Mouse (Mus musculus) hindlimb bud, embryonic 11.5 days (tissue): ENCODE measurements around the gene Hist2h2be.
"Not testable (repeated sequence)": the region's sequence is repeated elsewhere in the genome, so short reads cannot be mapped to it uniquely, and the experiment has no call there.

ENCODE experiments used
- DNase-seq: peaks from one replicate; pipeline ENCODE4 v3.0.0-alpha.2; 2012; ENCODE audit warnings: low read depth, low spot score; ENCODE audit errors: extremely low spot score

Hist2h2be gene

GRCm38 (mm10) chr3:96237904-96238511 is 17.1 kb downstream of the Hist2h2be start:
- DNase-seq = no peak

DNA sequence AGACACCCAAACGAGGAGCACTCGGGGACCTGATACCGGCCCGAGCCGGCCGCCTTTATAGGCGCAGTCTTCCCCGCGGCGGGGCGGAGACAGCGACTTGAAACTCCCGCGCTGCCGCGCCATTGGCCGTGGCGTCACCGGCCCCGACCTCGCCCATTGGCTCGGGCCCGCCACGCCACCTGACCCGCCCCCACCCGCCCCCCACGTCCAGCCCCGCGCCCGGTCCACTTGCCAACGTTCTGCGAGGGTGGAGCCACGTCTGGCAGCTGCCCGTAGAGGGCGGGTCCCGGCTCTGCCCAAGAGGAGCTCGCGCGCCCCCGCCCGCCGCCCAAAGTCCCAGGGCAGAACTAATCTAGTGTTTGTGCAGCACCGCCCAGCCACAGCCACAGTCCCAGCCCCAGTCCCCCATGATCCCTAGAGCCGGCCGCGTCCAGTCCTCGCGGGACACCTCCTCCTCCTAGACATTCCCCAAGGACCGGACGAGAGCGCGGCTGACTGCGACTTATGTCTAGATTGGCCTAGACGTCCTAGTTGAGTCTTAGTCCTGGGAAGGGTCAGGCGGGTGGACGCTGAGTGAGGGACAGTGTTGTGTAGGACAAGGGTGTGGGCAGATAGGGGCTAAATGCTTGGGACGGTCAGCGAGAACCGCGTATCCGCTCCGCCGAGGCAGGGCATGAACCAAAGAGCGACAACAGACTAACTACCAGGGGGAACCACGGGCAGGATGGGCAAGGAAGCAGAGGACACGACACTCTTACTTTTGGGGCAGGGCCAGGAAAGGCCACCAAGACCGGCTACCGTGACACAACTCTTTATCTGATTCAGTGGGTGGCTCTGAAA is 18.3 kb downstream of the Hist2h2be start, which contains the start of gene Hist2h3c2:
Hist2h3c2 (minus strand) TSS at position 174 of the 840 bp plus-strand sequence.
- DNase-seq = not testable (repeated sequence)

DNA sequence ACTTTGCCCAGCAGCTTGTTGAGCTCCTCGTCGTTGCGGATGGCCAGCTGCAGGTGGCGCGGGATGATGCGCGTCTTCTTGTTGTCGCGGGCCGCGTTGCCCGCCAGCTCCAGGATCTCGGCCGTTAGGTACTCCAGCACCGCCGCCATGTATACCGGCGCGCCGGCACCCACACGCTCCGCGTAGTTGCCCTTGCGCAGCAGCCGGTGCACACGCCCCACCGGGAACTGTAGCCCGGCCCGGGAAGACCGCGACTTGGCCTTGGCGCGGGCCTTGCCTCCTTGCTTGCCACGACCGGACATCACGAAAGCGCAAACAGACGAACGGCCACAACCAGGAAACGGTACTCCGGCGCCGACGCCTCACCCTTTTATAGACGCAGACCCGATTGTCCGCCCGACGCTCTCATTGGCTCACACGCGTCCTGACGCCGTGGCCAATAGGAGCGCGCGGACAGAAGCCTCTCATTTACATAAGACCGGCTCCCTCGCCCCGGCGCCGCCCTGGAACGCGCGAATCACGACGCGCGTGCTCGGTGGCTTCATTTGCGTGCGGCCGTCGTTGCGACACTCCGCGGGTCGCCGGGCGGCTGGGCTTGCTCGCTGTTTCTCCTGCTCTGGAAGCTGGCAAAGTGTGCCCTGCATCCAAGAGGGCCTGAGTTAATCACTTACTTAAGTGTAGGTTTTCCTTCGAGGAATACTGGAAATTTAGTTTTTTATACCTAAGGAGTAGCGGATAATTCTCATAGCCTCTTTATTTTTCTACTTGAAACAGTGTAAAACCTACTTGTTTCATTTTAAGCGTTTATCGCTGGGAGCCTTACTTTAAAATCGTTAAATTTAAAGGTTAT is 19.3 kb downstream of the Hist2h2be start, which contains the start of gene Hist2h2aa2:
Hist2h2aa2 (minus strand) TSS at position 328 of the 850 bp plus-strand sequence.
- not testable (repeated sequence) for DNase-seq

GRCm38 (mm10) chr3:96240799-96241197 is 19.9 kb downstream of the Hist2h2be start:
- DNase-seq = no peak

DNA sequence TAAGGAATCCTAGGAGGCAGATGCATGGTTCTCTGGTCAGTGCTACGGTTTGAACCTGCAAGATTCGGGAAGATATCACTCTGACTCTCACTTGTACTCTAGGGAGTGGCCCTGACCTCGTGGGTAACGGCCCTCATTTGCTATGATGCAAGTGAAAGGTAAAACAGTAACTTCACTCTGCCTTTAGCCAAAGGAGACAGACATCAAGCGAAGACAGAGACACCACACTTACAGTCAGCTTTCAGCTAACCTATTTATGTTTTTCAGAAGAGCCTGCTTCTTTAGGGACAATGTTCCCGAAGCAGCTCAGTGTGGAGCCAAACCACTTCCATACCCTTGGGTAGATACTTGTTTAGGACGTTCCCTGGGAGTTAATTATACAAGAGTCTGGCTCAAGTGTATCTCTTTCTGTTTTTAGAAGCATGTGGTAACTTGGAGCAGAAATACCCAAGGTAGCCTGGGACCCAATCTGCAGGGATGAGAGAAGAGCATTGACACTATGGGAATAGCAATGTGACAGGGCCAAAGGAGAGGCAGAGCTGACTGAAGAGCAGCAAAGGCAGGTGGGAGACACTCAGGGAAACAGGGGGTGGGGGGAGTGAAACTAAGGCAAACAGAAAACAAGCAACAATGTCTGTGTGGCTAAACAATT is 23.1 kb downstream of the Hist2h2be start:
- DNase-seq = no peak

DNA sequence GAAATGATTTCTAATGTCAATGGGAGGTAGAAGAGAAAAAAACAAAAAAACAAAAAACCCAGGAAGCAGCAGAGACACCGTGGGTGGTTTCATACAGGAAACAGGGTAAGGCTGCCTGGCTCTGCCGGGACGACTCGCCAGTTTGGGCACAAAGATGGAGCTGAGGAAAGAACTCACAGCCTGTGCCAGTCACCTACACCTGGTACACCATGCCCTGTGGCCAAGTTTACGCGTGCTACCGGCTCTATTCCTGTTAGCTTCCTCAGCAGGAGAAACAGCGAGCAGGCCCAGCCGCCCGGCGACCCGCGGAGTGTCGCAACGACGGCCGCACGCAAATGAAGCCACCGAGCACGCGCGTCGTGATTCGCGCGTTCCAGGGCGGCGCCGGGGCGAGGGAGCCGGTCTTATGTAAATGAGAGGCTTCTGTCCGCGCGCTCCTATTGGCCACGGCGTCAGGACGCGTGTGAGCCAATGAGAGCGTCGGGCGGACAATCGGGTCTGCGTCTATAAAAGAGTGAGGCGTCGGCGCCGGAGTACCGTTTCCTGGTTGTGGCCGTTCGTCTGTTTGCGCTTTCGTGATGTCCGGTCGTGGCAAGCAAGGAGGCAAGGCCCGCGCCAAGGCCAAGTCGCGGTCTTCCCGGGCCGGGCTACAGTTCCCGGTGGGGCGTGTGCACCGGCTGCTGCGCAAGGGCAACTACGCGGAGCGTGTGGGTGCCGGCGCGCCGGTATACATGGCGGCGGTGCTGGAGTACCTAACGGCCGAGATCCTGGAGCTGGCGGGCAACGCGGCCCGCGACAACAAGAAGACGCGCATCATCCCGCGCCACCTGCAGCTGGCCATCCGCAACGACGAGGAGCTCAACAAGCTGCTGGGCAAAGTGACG is 24.3 kb downstream of the Hist2h2be start, which contains the start of gene Hist2h2aa1:
Hist2h2aa1 (plus strand) TSS at position 495 of the 884 bp plus-strand sequence.
- DNase-seq = not testable (repeated sequence)

DNA sequence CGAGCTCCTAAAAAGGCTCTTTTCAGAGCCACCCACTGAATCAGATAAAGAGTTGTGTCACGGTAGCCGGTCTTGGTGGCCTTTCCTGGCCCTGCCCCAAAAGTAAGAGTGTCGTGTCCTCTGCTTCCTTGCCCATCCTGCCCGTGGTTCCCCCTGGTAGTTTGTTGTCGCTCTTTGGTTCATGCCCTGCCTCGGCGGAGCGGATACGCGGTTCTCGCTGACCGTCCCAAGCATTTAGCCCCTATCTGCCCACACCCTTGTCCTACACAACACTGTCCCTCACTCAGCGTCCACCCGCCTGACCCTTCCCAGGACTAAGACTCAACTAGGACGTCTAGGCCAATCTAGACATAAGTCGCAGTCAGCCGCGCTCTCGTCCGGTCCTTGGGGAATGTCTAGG is 25.1 kb downstream of the Hist2h2be start:
- DNase-seq = not testable (repeated sequence)

GRCm38 (mm10) chr3:96246427-96246856 is 25.5 kb downstream of the Hist2h2be start, which contains the start of gene Hist2h3c1:
Gene Hist2h3c1 (plus strand): TSS chr3:96246685.
- not testable (repeated sequence) for DNase-seq

DNA sequence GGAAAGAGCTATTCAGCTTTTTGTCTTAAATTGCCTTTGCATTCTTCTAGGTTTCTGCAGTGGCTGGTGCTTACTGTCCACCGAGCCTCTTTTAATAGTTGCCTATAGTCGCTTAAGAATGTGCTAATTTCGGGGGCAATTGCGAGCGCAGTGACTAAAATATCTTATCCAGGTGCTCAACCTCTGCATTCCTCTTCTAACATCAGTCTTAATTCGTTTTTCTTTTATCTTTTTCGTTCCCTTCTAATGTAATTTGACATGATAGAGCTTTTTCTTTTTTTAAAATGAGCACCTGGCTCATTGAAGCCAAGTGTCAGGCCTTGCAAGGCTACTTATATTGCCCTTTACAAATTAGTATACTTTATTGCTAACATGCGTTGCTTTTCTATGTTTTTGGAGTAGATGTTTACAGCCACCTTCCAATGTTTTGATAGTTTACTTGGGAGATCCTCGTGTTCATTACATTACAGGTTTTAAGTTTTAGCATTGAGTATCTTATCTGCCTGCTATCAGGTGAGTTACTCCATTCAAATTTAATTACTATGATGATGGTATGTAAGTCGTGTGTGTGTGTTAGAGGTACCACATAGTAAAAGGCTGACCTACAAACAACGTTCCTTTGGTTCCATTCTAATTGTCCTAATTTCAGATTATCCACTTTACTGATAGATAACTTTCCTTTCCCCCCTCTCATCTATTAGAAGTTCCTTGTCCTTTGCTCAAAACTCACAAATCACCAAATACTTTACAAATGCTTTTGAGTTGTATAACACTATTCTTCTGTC is 26.6 kb downstream of the Hist2h2be start:
- DNase-seq = peak; percentile 46

DNA sequence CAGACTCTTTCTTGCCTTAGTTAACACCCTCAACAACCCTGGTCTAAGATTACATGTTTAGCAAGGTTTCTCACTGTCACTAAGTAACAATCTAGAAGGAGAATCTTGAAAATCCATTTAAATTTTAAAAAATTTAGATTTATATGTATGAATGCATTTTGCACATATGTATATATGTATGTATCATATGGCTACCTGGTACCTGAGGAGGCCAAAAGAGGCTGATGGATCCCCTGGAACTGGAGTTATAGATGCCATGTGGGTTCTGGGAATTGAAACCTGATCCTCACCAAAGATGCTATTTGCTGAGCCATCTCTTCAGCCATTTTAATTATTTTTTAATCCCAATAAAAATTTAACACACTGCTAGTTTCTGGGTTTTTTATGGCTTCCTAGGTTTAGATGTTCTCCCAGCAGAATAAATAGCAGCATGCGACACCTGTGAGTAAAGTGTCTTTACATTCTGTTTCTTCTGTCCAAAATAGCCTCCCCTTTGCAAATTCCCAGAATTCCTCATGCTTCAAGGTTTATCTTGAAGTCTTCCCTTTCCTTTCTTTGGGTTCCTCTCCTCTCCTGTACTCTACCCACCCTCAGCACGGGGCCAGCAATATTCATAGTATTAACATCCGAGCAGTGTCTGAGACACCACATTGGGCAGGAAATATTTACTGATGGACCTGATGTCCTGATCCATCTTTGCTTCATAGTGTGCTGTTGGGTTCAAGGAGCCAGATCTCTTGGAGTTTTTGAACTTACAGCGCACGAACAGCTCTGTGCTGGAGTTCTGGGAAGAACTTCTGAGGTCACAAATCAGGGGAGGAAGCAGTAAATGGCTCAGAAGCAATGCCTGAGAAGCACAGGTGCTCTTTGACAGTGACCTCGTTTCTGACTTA is 27.5 kb downstream of the Hist2h2be start:
- no peak for DNase-seq

GRCm38 (mm10) chr3:96249034-96249345 is 28.1 kb downstream of the Hist2h2be start:
- no peak for DNase-seq

DNA sequence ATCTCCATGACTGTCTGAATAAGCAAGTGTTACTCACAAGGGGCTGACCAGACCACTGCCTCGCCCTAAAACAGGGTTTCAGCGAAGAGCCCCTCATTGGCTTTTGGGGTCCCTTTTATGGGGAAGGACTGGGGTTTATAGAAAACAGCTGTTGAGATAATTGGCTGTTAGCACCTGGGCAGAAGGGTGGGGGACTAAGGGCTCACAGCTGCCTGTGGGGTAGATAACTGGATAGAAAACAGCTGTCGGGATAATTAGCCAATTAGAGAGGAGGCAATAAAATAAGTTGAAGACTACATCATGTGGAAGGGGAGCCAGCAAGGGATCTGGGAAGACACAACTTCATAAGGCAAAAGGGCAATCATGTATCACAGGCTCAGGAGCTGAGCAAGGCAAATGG is 30.0 kb downstream of the Hist2h2be start:
- no peak for DNase-seq

DNA sequence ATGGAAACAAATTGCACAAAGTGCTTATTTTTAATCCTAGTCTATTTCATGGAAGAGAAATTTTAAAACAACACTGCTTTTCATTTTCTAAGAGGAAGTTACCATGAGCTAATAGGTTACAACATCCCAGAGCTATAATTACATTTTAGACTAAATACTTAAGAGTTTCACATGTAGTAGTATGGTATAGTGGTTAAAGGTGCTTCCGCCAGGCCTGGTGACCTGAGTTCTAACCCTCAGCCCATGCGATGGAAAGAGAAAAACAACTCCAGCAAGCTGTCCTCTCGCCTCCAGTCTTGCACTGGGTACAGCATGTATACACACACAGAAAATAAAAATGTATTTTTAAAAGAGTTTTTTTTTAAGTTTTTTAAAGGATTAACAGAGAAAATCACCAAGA is 30.9 kb downstream of the Hist2h2be start:
- no peak for DNase-seq

DNA sequence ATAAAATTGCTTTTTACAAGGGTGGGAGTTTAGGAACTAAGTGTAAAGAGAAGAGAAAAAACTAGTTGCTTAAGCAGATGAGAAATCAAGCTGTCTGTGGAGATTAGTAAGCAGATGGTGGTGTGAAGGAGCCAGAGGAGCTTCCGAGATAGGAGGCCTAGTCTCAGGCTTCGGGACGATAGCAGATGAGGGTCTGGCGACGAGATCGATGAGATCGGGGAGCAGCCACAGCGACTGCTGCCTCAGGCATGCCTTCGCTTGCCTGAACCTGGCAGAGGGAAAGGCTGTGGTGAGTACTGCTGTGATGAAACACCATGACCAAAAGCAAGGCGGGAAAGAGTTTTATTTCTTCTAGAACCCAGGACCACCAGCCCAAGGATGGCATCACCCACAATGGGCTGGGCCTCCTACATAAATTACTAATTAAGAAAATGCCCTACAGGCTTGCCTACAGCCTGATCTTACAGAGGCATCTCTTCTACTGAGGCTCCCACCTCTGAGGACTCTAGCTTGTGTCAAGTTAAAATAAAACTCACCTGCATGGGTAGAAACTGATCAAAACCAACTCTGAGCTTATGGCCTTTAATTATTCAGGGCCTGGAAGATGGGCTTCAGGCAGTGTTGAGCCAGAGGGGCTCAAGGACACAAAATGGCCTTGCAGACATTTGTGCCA is 33.9 kb downstream of the Hist2h2be start:
- DNase-seq = no peak

DNA sequence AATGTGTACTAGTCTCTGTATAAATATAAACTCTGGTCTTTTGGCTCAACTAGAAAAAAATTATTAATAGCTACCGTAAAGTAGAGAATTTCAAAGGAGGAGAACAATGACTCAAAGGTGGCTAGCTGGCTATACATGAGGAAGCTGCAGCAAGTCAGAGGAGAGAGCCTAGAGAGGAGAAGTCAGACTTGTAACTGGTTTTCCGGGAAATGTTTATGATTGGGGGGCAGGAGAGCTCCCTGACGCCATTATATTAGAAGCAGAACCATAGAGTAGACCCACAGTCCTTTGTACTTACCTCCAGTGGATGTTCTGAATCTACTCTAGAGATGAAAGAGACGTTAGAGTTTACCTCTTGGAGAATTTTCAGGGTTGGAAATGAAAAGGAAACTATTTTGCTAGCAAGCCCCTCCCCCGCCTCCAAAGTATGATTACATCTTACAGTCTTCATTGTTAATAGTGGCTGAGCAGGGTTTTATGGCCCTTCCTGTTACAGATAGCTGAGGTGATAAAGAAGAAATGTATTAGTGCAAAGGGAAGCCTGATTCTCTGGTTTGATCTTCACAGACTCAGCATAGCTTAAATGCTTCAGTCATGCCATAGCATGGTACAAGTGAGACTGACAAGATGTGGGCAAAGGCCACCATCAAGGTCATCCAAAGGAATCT is 35.1 kb downstream of the Hist2h2be start:
- DNase-seq = no peak

DNA sequence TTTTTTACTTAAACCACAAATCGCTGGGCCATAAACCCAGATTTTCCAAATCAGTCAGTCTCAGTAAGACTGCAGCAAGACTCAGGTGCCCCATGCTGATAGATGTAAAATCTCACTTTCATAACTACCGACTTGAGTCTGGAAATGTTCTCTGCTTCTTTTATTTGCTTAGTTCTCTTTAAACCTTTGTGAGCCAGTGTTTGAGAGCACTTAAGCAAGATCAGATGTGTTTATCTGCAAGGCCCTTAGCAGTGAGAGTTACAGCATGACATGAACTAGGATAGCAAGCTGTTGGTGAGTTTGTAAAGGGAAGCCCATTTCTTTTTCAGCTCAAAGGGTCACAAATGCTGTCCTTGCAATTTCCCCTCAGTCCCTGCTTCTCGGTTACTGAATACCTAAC is 36.3 kb downstream of the Hist2h2be start:
- no peak for DNase-seq

DNA sequence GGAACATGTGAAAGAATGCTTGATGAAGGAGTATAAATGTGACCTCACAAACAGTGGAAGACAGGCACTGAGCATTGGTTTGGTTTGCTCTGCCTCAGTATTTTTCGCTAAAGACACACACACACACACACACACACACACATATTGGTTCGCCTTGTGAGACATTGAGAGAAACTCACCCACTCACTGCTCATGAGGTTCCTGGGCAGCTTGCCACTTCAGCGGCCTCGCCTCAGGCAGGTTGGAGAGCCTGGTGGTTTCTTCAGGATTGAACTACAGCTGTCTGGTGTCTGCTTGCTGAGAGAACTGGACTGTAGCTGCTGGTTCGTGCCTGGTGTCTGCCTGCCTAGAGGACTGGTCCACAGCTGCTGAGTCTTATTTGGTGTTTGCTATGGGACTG is 39.3 kb downstream of the Hist2h2be start:
- DNase-seq = no peak
